Mouse (Mus musculus) spleen, adult 2 months (tissue): ENCODE measurements around the gene Tmem144.

Experiments
- CTCF ChIP-seq: fragments of 200-500 bp; IDR thresholded peaks from 2 replicates; pipeline ENCODE4 v1.5.1; 2011; ENCODE audit warnings: mild to moderate bottlenecking, inconsistent platforms; ENCODE audit not compliant: insufficient read depth, insufficient read length, insufficient replicate concordance; ENCODE audit errors: extremely low read depth
- POLR2A ChIP-seq: fragments of 200-500 bp; IDR thresholded peaks from 2 replicates; pipeline ENCODE4 v1.6.1; 2011; ENCODE audit warnings: low read depth, low read length, inconsistent platforms

- TF ChIP-seq CTCF (no peak), POLR2A (no peak)
Observed at GRCm38 (mm10) chr3:79838751-79839150, 13.8 kb downstream of the Tmem144 start.
